Mouse (Mus musculus): ENCODE data around the gene Ccdc33. TPM values are rescaled to one million over a fixed set of nuclear protein-coding genes. Genes with fewer than 3 reads are reported as not detected.

The Ccdc33 gene
- polyA plus RNA-seq, 1 experiment from 2014 or later, result 0.79 TPM

DNA sequence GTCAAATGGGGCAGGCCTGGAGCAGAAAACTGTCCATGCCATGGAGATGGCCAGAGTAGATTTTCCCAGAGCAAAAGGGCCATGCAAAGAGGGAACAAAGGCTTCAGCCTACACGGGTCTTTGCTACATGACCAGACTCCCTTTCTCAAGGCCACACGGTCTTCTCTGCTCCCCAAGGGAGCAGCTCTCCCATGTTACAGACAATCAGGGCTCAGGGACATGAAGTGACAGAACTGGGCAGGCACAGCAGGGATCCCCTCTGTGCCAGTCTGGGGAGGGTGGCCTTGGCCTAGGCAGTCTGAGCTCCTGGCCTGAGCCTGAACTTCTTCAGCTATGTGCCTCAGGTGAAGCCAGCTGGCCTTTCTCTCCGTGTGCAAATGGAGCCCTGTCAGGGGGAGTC is 65.1 kb downstream of the Ccdc33 start:
- WGBS, result 44% methylated on average over 3 of the region's 3 CpGs
- H3K4me2 ChIP-seq, result no peak overlapping the region
- no peak for ATAC-seq (replicated peaks)
- H3K4me1 ChIP-seq, result peaks cover 49% of the 10 kb centered on the region
- no peaks in the 10 kb centered on the region for H3K36me3 ChIP-seq (replicated peaks)
- H3K27ac ChIP-seq, result peak overlapping the region; percentile 72
- H3K9me3 ChIP-seq, result no peaks in the 10 kb centered on the region
- H3K9ac ChIP-seq, result no peak overlapping the region
- H3K4me3 ChIP-seq, result no peak overlapping the region
- no peaks in the 10 kb centered on the region for H3K27me3 ChIP-seq (replicated peaks)

DNA sequence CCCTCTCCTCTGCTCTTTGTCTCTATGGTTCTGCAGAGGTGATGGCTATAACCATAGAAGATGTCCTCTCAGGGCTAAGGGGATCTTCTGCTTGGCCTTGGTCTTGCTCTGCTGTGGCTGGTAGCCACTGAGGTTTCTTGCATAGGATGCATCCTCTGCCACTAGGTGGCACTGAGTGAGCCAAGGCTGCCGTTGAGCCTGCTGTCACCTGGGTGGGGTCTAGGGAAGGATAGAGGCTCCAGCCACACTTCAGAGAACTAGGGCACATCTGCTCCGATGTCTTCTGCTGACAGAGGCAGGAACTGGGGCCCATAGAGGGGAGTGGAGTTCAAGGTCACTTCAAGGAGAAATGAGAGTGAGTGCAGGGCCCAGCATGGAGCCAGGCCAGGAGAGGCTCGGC is 65.5 kb downstream of the Ccdc33 start:
- H3K4me3 ChIP-seq, result no peak overlapping the region
- H3K4me2 ChIP-seq, result no peak overlapping the region
- no peaks in the 10 kb centered on the region for H3K27me3 ChIP-seq (replicated peaks)
- ATAC-seq (replicated peaks), result no peak
- peaks cover 53% of the 10 kb centered on the region for H3K4me1 ChIP-seq
- no peaks in the 10 kb centered on the region for H3K36me3 ChIP-seq (replicated peaks)
- H3K9ac ChIP-seq, result no peak overlapping the region
- WGBS, result 12% methylated on average over 3 of the region's 3 CpGs
- H3K9me3 ChIP-seq, result no peaks in the 10 kb centered on the region
- H3K27ac ChIP-seq, result peak overlapping the region; percentile 72

DNA sequence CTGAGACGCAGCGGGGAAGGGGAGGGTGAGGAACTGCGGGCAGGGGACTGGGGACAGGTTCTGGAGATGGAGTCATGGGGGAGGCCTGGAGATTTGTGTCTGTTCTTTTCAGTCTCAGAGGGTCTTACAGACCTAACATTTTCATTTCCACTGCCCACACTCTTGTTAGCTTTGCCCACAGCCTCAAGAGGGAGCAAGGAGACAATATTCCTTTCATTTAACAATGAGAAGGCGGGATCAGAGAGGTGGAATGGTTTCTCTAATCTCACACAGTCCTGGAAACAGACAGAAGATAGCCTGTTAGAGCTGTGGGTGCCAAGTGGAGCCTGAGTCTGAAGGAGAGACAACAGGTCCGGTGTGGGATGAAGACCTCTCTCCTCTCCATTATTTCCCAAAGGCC is 66.7 kb downstream of the Ccdc33 start:
- Histone ChIP-seq H3K36me3 (replicated peaks) (no peaks in the 10 kb centered on the region), H3K27me3 (replicated peaks) (no peaks in the 10 kb centered on the region), H3K9me3 (no peaks in the 10 kb centered on the region), H3K9ac (no peak overlapping the region), H3K4me3 (no peak overlapping the region), H3K4me1 (peaks cover 63% of the 10 kb centered on the region), H3K27ac (0 out of 2 replicates have a peak overlapping the region, but pooled peaks have one; percentile 17), H3K4me2 (no peak overlapping the region)
- no peak for ATAC-seq (replicated peaks)
- 28% methylated on average over 5 of the region's 5 CpGs for WGBS

DNA sequence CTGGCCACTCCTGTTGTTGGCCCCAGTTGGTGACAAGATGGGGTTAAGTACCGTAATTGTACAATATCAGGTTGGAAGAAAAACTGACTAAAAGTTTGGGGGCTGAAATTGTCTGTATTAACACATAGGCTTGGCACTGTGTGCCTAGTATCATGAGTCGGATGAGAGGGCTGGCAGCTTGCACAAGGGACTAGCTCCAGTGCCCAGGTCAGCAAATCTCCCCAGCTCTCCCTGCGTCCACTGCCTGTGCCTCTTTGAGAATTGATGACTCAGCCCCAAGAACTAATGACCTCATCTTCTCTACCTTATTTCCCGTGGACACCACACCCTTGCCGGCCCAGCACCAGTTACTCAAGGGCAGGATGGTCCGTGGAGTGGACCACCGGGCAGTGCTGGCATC is 68.8 kb downstream of the Ccdc33 start:
- 75% methylated on average over 7 of the region's 7 CpGs for WGBS
- Histone ChIP-seq H3K27me3 (replicated peaks) (no peaks in the 10 kb centered on the region), H3K36me3 (replicated peaks) (no peaks in the 10 kb centered on the region), H3K27ac (peak overlapping the region; percentile 86), H3K9me3 (no peaks in the 10 kb centered on the region), H3K4me3 (no peak overlapping the region), H3K4me2 (no peak overlapping the region), H3K4me1 (peaks cover 61% of the 10 kb centered on the region), H3K9ac (no peak overlapping the region)
- ATAC-seq (replicated peaks), result no peak

DNA sequence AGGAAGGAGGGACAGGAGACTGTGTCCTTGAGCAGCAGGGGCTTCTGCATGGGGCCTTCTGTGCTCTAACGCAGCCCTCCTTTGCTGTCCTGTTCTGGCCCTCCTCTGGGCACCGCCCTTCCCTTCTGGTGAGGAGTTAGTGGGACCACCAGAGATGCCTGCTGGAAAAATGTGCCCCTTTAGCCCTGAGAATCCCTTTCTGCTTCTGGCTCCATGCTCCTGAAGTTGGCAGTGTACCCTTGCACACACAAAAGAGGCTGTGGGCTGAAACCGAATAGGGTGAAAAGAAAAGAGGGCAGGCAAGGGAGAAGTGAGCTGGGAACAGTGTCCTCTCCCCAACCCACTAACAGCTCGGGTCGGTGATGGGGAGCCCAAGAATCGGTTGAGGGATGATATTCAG is 69.4 kb downstream of the Ccdc33 start:
- WGBS, result 23% methylated on average over 6 of the region's 6 CpGs
- no peak overlapping the region for H3K4me3 ChIP-seq
- H3K36me3 ChIP-seq (replicated peaks), result no peaks in the 10 kb centered on the region
- H3K27me3 ChIP-seq (replicated peaks), result no peaks in the 10 kb centered on the region
- H3K4me1 ChIP-seq, result peaks cover 66% of the 10 kb centered on the region
- H3K27ac ChIP-seq, result peak overlapping the region; percentile 86
- H3K9ac ChIP-seq, result peak overlapping the region; percentile 23; the same call in 1 of the 2 replicates
- no peak overlapping the region for H3K4me2 ChIP-seq
- ATAC-seq (replicated peaks), result no peak
- no peaks in the 10 kb centered on the region for H3K9me3 ChIP-seq

DNA sequence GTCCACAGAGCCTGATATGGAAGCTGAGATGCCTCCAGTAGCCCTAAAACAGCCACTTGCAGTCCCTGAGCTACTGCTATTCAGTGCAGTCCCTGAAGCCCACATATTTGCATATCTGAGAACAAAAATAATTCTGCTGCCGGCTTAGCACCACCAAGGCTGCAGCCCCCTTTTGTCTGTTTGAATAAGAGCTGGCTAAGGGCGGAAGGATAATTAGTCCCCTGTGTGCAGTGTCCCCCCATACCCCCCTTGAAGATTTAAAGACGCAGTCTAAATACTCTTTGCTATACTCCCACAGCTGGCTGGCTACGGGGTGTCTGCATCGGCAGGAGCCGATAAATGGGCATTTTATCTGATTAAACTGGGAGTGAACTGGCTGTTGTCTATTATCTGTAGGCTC is 70.0 kb downstream of the Ccdc33 start:
- peak; percentile 44; the same call in 1 of the 2 replicates for ATAC-seq (replicated peaks)
- Histone ChIP-seq H3K9ac (no peak overlapping the region; the same call in 1 of the 2 replicates), H3K4me2 (no peak overlapping the region), H3K27me3 (replicated peaks) (no peaks in the 10 kb centered on the region), H3K4me1 (peaks cover 65% of the 10 kb centered on the region), H3K27ac (peak overlapping the region; percentile 86), H3K9me3 (no peaks in the 10 kb centered on the region), H3K4me3 (no peak overlapping the region), H3K36me3 (replicated peaks) (no peaks in the 10 kb centered on the region)
- WGBS, result 4% methylated on average over 6 of the region's 6 CpGs

DNA sequence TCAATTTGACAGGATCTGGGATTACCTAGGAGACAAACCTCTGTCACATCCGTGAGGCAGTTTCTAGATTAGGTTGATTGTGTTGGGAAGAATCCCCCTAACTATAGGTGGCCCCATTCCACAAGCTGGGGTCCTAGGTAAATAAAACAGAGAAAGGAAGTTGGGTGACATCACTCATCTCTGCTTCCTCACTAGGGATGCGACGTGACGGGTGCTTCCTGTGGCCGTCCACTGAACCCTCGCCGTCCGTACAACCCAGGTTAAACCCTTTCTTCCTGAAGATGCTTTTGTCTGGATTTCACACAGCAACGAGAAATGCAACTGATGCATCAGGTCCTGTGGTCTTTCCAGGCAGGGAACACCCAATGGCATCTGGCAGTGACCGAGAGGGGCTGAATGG is 71.6 kb downstream of the Ccdc33 start:
- no peak overlapping the region for H3K9ac ChIP-seq
- ATAC-seq (replicated peaks), result no peak
- no peaks in the 10 kb centered on the region for H3K9me3 ChIP-seq
- H3K36me3 ChIP-seq (replicated peaks), result no peaks in the 10 kb centered on the region
- peaks cover 73% of the 10 kb centered on the region for H3K4me1 ChIP-seq
- H3K27ac ChIP-seq, result no peak overlapping the region
- no peak overlapping the region for H3K4me2 ChIP-seq
- no peaks in the 10 kb centered on the region for H3K27me3 ChIP-seq (replicated peaks)
- WGBS, result 83% methylated on average over 10 of the region's 10 CpGs
- H3K4me3 ChIP-seq, result no peak overlapping the region

DNA sequence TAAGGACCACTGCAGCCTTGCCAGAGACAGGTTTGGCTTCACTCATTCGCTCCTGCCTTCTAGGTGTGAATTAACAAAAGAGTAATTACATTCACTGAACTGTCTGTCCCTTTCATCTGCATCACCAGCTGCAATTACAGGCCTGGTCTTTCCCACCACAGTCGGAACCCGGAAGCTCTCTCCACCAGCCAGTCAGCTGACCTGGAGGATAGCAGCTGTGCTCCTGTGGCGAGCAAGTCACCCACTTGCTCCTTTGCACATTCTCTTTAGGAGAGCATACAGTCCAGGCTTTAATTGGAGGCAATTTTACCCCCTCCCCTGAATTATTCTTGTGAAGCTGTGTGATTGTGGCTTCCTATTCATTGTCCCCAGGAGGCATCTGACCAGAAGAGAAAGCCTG is 73.0 kb downstream of the Ccdc33 start:
- Histone ChIP-seq H3K4me2 (no peak overlapping the region), H3K27me3 (replicated peaks) (no peaks in the 10 kb centered on the region), H3K36me3 (replicated peaks) (no peaks in the 10 kb centered on the region), H3K27ac (peak overlapping the region; percentile 78), H3K9ac (no peak overlapping the region), H3K4me1 (peaks cover 81% of the 10 kb centered on the region), H3K9me3 (no peaks in the 10 kb centered on the region), H3K4me3 (no peak overlapping the region)
- no peak for ATAC-seq (replicated peaks)
- WGBS, result 28% methylated on average over 4 of the region's 4 CpGs

DNA sequence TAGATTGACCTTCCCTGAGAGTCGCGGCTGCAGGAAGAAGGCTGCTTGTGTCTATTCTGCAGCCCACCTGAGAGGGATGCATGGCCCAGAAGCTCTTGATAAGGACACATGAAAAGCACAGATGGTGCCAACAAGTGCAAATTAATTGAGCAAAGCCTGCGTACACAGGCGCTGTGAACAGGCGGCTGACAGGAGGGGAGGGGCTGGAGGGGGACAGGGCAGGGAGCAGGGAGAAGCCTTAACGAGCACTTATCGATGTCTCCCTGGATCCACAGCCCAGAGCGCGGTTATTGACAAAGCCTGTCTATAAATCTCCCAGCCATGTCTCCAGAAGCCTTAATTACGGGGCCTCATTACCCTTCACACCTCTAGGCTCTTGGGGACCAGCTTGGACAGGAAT is 73.8 kb downstream of the Ccdc33 start:
- Histone ChIP-seq H3K4me2 (no peak overlapping the region), H3K9ac (no peak overlapping the region), H3K36me3 (replicated peaks) (no peaks in the 10 kb centered on the region), H3K9me3 (no peaks in the 10 kb centered on the region), H3K27ac (peak overlapping the region; percentile 78), H3K4me1 (peaks cover 80% of the 10 kb centered on the region), H3K27me3 (replicated peaks) (no peaks in the 10 kb centered on the region), H3K4me3 (no peak overlapping the region)
- WGBS, result 16% methylated on average over 10 of the region's 10 CpGs
- no peak for ATAC-seq (replicated peaks)

DNA sequence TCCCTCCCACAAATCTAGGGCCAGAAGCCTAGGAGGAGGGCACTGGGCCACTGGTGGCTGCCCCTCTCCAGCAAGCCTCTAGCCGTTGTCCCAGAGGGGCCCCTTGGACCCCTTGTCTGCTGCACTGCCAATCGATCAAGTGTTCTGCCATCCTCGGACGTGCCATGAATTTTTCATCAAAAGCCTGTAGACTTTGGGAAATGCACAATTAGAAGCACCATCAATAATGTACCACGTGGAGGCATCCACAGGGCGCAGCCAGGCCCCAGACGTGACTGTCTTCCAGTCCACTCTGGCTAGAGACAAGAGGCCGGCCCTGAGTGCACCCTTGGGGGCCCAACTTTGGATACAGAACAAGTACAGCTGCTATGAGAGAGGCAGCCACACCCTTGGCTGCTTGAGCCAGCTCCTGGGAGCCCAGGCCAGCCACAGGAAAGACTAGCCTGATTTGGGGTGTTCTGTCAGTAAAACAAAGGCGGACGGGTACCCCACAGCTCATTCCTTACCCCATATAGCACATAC is 75.1 kb downstream of the Ccdc33 start:
- ATAC-seq (replicated peaks), result no peak
- no peak overlapping the region for H3K4me2 ChIP-seq
- no peaks in the 10 kb centered on the region for H3K9me3 ChIP-seq
- no peak overlapping the region for H3K4me3 ChIP-seq
- WGBS, result 63% methylated on average over 10 of the region's 10 CpGs
- no peaks in the 10 kb centered on the region for H3K36me3 ChIP-seq (replicated peaks)
- peak overlapping the region; percentile 78 for H3K27ac ChIP-seq
- no peak overlapping the region for H3K9ac ChIP-seq
- peaks cover 74% of the 10 kb centered on the region for H3K4me1 ChIP-seq
- H3K27me3 ChIP-seq (replicated peaks), result no peaks in the 10 kb centered on the region

DNA sequence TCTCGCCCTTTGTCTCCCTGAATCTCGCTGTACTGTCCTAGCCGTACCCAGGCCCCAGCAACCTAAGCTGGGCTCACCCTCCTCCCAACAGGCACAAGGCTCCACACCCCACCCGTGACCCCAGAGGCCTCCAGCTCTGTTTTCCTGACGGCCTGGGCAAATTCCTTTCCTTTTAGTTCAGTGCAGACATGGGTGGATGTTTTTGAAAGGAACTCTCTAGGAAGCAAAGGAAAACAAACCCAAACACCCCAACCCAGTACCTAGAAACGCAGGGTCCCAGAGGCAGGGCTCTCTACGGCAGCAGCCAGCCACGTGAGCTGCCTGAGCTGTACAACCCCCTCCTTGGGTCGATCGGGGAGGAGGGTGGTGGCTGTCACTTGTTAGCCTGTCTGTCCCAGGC is 76.2 kb downstream of the Ccdc33 start:
- H3K27me3 ChIP-seq (replicated peaks), result peaks cover 7% of the 10 kb centered on the region; the same call in 1 of the 2 replicates
- no peaks in the 10 kb centered on the region for H3K9me3 ChIP-seq
- no peak overlapping the region for H3K9ac ChIP-seq
- no peak overlapping the region for H3K4me3 ChIP-seq
- H3K27ac ChIP-seq, result 0 out of 2 replicates have a peak overlapping the region, but pooled peaks have one; percentile 42
- WGBS, result 20% methylated on average over 10 of the region's 10 CpGs
- no peak for ATAC-seq (replicated peaks)
- no peaks in the 10 kb centered on the region for H3K36me3 ChIP-seq (replicated peaks)
- H3K4me2 ChIP-seq, result no peak overlapping the region
- peaks cover 68% of the 10 kb centered on the region for H3K4me1 ChIP-seq

DNA sequence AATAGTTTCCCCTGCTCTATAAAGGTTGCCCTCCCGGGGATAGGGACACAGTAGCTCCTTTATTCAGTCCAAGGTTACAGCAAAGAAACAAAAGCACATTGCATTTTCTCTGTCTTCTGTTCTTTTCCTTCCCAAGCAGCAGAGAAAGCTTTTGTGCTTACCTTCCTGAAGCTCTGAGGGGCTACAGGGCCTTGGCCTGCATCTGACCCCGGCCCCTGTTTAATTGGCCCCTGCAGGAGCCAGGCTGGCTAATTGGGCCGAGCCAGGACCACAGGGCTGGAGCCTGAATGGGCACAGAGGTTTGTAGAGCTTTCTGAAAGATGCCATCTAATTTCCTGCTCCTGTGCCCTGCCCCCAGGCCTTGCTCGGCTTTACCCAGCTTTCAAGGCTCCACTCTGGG is 77.6 kb downstream of the Ccdc33 start:
- ATAC-seq (replicated peaks), result no peak
- Histone ChIP-seq H3K36me3 (replicated peaks) (no peaks in the 10 kb centered on the region), H3K4me3 (no peak overlapping the region), H3K27me3 (replicated peaks) (peaks cover 8% of the 10 kb centered on the region; the same call in 1 of the 2 replicates), H3K9me3 (no peaks in the 10 kb centered on the region), H3K27ac (peak overlapping the region; percentile 42), H3K4me2 (no peak overlapping the region), H3K9ac (no peak overlapping the region), H3K4me1 (peaks cover 65% of the 10 kb centered on the region)
- WGBS, result 21% methylated on average over 4 of the region's 4 CpGs

DNA sequence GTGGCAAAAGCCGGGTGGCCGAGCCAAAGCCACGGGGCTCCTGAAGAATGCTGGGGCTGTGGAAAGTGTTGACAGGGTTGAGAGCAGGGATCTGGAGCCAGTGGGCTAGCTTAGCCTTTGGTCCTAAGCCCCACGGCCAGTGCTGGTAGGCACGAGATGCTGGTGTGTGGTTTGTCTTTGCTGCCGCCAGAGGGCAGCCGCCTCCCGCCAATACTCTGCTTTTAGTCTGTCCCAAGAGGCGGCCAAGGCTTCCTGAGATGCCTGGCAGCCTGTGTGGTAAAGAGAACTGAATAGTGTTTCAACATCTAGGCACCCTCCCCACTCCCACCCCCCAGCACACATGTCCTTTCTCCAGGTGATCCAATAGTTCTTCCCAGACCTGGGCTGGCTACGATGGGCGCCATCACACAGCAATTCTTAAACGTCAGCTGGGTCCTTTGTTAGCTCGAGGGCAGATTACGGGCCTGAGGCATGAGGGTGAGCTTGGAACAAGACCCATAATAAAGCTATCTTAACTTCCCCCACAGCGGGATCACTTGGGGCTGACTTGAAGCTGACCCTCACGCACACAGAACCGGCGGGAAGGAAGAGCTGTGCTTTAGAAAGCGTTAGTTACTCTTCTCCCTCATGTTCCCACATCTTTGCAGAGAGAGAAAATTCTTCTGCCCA is 80.0 kb downstream of the Ccdc33 start:
- H3K4me1 ChIP-seq, result peaks cover 43% of the 10 kb centered on the region
- no peaks in the 10 kb centered on the region for H3K36me3 ChIP-seq (replicated peaks)
- H3K4me2 ChIP-seq, result no peak overlapping the region
- no peak overlapping the region for H3K9ac ChIP-seq
- H3K4me3 ChIP-seq, result no peak overlapping the region
- no peaks in the 10 kb centered on the region for H3K9me3 ChIP-seq
- H3K27me3 ChIP-seq (replicated peaks), result peaks cover 8% of the 10 kb centered on the region; the same call in 1 of the 2 replicates
- H3K27ac ChIP-seq, result peak overlapping the region; percentile 13; the same call in 1 of the 2 replicates
- peak; percentile 82 for ATAC-seq (replicated peaks)
- WGBS, result 15% methylated on average over 19 of the region's 19 CpGs
